Mouse (Mus musculus) naive thymus-derived CD4-positive, alpha-beta T cell, adult 2 months (primary cell): ENCODE measurements around the gene Map10.

Experiments
- DNase-seq: peaks from one replicate; pipeline ENCODE4 v3.0.0-alpha.2; 2011; ENCODE audit warnings: low read depth

Map10 gene

DNA sequence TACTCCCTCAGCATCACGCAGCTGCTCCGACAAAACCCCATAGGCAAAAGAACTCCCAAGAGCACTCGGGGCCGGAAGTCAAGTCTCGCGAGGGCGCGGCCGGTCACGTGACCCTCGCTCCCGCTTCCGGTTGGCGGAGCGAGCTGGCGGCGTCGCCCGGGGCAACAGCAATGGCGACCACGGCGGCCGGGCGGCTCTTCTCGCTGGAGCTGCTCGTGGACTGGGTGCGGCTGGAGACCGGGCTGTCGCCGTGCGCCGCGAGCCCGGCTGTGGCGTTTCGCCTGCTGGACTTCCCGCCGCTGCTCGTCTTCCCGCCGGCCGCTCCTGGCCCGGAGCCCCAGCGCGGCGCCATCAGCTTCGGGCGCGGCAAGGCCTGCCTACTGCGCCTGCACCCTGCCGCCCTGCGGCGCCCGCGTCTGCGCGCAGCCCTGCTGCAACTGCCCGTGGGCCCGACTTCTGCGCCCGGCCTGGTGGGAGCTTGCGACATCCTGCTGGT is at the start of gene Map10:
Gene Map10, plus strand, starts transcription at position 119 of the 496 bp plus-strand sequence.
- DNase-seq: peak; percentile 91

GRCm38 (mm10) chr8:125620301-125620700 is 49.3 kb upstream of the Map10 start:
- no peak for DNase-seq

GRCm38 (mm10) chr8:125624287-125624686 is 45.3 kb upstream of the Map10 start:
- no peak for DNase-seq

DNA sequence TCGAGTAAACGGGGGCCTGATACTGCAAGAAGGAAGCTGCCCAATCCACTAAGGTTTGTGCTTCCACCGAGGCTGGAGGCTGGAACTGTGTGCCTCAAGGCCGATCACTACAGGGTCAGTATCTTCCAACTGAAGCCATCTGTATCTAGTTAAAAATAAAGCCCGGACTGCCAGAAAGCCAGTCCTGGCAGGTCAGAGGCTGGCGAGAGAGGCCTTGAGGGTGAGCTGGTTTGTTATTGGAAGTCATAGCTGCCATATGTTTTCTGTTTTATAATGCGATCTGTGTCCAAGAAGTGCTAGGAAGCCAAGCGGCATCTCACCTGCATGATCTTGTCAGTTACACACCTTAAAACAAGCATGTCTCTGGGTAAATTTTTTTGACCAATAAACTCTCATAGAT is 43.2 kb upstream of the Map10 start:
- DNase-seq: no peak

- no peak for DNase-seq
Measured at GRCm38 (mm10) chr8:125628834-125629233, 40.8 kb upstream of the Map10 start.

GRCm38 (mm10) chr8:125638411-125639058 is 31.1 kb upstream of the Map10 start:
- DNase-seq: no peak

- DNase-seq: no peak
Measured at GRCm38 (mm10) chr8:125639631-125640030, 30.0 kb upstream of the Map10 start.

DNA sequence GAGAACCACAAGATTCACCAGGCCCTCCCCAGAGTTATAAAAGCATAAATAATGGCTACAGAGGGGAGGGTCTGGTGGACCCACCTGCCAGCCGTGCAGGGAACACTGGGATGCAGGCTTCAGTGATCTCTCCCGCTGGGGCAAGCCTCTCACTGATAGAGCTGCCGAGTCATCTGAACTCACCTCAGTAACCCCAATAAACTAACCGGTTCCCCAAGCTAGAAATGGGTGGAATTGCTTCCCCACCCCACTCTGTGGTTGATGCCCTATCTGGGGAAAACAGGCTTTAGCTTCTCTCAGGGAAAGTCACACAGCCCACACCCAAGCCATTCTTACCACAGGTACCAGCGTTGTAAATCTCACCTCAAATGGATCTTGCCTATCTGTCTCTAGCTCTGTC is 28.9 kb upstream of the Map10 start:
- DNase-seq: no peak

- DNase-seq: no peak
Measured at GRCm38 (mm10) chr8:125641808-125642207, 27.8 kb upstream of the Map10 start.

- no peak for DNase-seq
Measured at GRCm38 (mm10) chr8:125645757-125646478, 23.7 kb upstream of the Map10 start.

GRCm38 (mm10) chr8:125649447-125649846 is 20.2 kb upstream of the Map10 start:
- no peak for DNase-seq

DNA sequence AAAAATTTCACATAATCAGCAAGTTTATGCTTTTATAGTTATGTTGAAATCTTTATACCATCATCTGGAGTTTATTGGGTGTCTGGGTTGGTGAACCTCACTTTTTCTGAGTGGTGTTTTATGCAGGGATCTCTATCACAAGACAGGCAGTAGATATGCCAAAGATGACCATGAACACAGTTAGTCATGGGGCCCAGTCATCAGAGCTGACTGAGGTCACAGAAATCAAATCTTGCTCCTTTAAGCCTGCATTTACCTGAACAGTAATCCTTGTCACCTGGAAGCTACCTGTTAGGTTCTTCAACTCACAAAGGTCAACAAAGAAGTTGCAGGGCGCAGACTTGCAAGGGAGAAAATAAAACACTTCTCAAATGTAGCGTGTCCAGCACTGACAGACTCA is 14.8 kb upstream of the Map10 start:
- no peak for DNase-seq

GRCm38 (mm10) chr8:125658508-125658907 is 11.1 kb upstream of the Map10 start:
- DNase-seq: no peak

- DNase-seq: no peak
Measured at GRCm38 (mm10) chr8:125658926-125659325, 10.7 kb upstream of the Map10 start.

DNA sequence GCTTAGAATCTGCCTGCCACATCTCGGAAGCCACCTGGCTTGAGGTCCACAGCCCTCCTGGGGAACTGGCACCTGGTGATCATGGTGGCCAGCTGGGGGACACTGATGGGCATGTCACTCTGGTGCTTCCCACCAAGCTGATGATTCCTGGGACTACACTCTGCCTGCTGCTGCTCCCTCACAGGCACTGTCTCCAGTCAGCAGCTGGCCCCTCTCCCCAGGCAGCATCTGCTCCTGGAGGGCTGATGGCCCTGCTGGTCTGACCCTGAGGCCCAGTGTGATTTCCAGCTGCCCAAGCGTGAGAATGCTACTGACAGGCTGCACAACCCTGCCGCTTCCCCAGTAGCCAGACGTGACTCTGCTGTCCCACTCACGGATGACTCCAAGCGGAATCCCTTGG is 9.2 kb upstream of the Map10 start:
- no peak for DNase-seq

- no peak for DNase-seq
Measured at GRCm38 (mm10) chr8:125661958-125662668, 7.5 kb upstream of the Map10 start.

DNA sequence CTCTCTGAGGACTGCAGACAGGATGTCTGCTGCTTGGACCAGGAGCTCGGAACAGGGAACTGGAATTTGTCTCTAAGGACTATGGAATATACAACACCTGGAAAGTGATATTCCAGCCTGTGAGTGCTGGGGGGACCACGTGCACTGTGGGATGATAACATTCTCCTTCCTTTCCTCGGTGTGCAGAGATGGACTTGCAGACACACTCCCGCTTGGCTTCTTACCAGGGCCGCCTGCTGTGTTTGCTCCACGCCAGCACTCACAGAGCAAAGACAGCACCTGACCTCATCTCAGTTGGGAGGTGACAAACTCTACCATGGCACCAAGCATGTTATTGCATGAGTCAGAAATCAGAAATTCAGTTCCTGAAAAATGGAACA is 7.0 kb upstream of the Map10 start:
- no peak for DNase-seq

- peak; percentile 13 for DNase-seq
Measured at GRCm38 (mm10) chr8:125665183-125665875, 4.3 kb upstream of the Map10 start.

DNA sequence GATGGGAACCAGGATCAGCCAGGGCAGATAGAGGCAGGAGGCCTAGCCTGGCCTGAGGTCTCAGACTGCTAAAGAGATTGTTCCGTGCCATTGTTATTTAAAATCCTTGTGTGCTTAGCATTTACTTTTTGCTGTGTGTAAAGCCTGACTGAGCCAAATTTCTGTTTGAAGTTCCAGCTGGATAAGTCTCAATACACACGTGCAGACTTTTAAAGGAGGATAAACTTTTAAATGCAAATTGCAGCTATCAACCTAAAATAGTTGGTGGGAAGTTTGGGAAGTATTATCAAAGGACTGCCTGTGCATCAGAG is 3.8 kb upstream of the Map10 start:
- DNase-seq: no peak

DNA sequence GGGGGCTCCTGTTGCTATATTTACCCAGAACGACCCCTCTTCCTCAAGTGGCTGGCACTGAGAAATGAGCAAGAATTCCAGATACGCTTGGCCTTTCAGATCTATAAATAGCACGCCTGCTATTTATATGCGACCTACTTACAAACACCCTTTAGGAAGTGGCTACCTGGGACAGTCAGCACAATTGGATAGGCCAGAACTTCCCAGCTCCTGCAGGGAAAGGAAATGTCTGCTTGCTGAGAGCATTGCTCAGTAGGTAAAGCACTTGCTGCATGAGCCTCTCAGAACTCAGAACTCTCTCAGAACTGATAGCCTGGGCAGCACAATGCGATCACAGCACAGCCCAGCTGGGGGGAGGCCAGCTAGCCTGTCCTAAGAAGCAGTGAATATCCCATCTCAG is 3.4 kb upstream of the Map10 start:
- DNase-seq: peak; percentile 23

DNA sequence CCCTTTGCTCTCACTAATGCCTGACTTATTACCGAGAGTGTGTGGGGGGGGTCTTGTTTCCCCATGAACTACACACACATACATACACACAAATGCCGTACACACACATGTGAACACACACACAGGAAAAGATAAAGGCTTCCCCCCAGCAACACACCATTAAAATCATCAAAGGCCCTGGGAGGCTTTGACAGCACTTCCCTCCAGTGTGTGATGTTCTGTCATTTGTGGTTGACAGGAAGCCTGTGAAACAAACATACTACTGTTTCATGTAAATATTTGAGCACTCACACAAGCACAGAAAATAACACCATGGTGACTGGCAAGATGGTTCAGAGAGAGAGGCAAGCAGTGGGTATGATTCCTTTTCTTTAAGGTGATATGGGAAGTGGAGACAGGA is 2.4 kb upstream of the Map10 start:
- peak; percentile 85 for DNase-seq

DNA sequence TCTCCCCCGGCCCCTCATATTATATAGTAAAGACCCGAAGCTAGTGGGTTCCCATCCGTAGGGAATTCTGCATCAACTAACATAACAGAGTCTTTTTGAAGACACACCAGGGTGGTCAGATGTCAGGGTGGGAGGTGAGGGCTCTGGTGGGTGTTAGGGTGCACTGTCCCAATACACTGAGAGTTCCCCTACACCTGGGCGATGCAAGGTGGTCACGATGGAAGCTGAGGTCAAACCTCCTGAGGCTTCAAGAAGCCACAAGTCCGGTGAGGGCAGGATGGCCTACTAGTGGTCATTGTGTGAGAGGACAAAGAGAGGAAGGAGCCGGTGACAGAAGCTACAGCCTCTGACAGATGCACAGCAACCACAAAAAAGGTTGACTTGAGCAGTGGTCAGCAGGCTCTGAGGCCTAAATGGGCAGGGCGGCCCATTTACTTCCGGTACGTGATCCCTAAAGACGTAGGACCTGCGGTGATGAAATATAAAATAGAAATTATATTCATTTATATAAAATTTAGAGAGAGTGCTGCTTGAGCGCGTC is 389 bp upstream of the Map10 start:
- no peak for DNase-seq
